Mouse (Mus musculus) hindbrain, postnatal 0 days (tissue): ENCODE measurements around the gene Lims1. TPM values are rescaled to one million over a fixed set of nuclear protein-coding genes. Genes with fewer than 3 reads are reported as not detected.

Source experiments
- ATAC-seq: fragments of 200-750 bp; cut with Nextera tagmentation; 2 replicates; pipeline ENCODE4 v1.8.0; 2017; ENCODE audit warnings: mild to moderate bottlenecking, moderate TSS enrichment, moderate library complexity
- DNase-seq: peaks from one replicate; pipeline ENCODE4 v3.0.0-alpha.2; 2015; ENCODE audit warnings: low spot score
- H3K27ac ChIP-seq: fragments of 300-500 bp; sonication (generic); 2 replicates; pipeline ENCODE4 v1.5.1; 2014; ENCODE audit warnings: mild to moderate bottlenecking
- H3K27me3 ChIP-seq: fragments of 300-500 bp; sonication (generic); 2 replicates; pipeline ENCODE4 v1.6.1; 2014; ENCODE audit warnings: low read length, mixed read lengths; ENCODE audit not compliant: insufficient read depth
- H3K36me3 ChIP-seq: fragments of 300-500 bp; sonication (generic); 2 replicates; pipeline ENCODE4 v1.6.1; 2014; ENCODE audit warnings: low read length, mixed read lengths; ENCODE audit not compliant: insufficient read depth
- H3K4me1 ChIP-seq: fragments of 300-500 bp; sonication (generic); 2 replicates; pipeline ENCODE4 v1.6.1; 2014; ENCODE audit warnings: antibody characterized with exemption, low read length, mixed read lengths; ENCODE audit not compliant: insufficient read depth
- H3K4me2 ChIP-seq: fragments of 300-500 bp; sonication (generic); 2 replicates; pipeline ENCODE4 v1.6.1; 2014; ENCODE audit warnings: low read depth, mild to moderate bottlenecking, low read length, moderate library complexity, mixed read lengths
- H3K4me3 ChIP-seq: fragments of 300-500 bp; sonication (generic); 2 replicates; pipeline ENCODE4 v1.5.1; 2014; ENCODE audit warnings: low read length
- H3K9ac ChIP-seq: fragments of 300-500 bp; sonication (generic); replicated peaks from 2 replicates; pipeline ENCODE4 v1.6.1; 2014; ENCODE audit warnings: mild to moderate bottlenecking, low read length, moderate library complexity, mixed read lengths
- H3K9me3 ChIP-seq: fragments of 300-500 bp; sonication (generic); 2 replicates; pipeline ENCODE4 v1.6.1; 2016; ENCODE audit warnings: low read length, mixed read lengths
- CTCF ChIP-seq: IDR thresholded peaks from 2 replicates; pipeline ENCODE4 v1.5.1; 2016; ENCODE audit warnings: antibody characterized with exemption, control low read depth, low read depth
- WGBS: fragments of 180-500 bp; shearing (Covaris S2); extraction: QIAGEN DNeasy Blood & Tissue Kit; methylation state at CpG from one replicate; pipeline ENCODE4 v1.1.7; 2014; 5-methylcytosine and 5-hydroxymethylcytosine counted together
- polyA plus RNA-seq: library from polyadenylated mRNA; unstranded; fragments of >200 nt; fragmentation: Nextera tagmentation; extraction: Ambion mirVana; gene quantifications from 2 replicates; pipeline ENCODE4 v1.2.1, GENCODE M21; 2015
- total RNA-seq: library from RNA; depleted of rRNA; stranded (reverse); fragments of >200 nt; gene quantifications from 2 replicates; pipeline ENCODE4 v1.2.3, GENCODE M21; 2014

Lims1 gene
- total and polyA plus RNA-seq, 2 experiments from 2014 or later = 38.5 to 55.7 TPM

GRCm38 (mm10) chr10:58359952-58360351 lies 36.7 kb downstream of the Lims1 start:
- no peak for ATAC-seq
- TF ChIP-seq CTCF = no peak

GRCm38 (mm10) chr10:58362745-58363144 lies 39.5 kb downstream of the Lims1 start:
- Histone ChIP-seq H3K4me3 (no peak overlapping the region), H3K4me2 (no peak overlapping the region), H3K36me3 (no peaks in the 10 kb centered on the region), H3K27me3 (no peaks in the 10 kb centered on the region), H3K9ac (no peak overlapping the region), H3K27ac (no peak overlapping the region), H3K4me1 (no peaks in the 10 kb centered on the region), H3K9me3 (no peaks in the 10 kb centered on the region)
- 50% methylated on average over 1 of the region's 1 CpGs for WGBS
- peak; percentile 61 for TF ChIP-seq CTCF
- ATAC-seq (peak; percentile 79), DNase-seq (peak; percentile 63)

More at GRCm38 (mm10) chr10:58359952-58360351, 36.7 kb downstream of the Lims1 start:
- H3K4me2 ChIP-seq = no peak overlapping the region
- no peaks in the 10 kb centered on the region for H3K27me3 ChIP-seq
- no peak overlapping the region for H3K9ac ChIP-seq
- H3K4me3 ChIP-seq = no peak overlapping the region
- no peaks in the 10 kb centered on the region for H3K4me1 ChIP-seq
- no peak for DNase-seq
- whole genome bisulfite sequencing = 89% methylated on average over 7 of the region's 7 CpGs
- H3K9me3 ChIP-seq = no peaks in the 10 kb centered on the region
- 0 out of 2 replicates have a peak, but pooled peaks cover 5% of the 10 kb centered on the region for H3K36me3 ChIP-seq
- H3K27ac ChIP-seq = no peak overlapping the region

GRCm38 (mm10) chr10:58364770-58365515 lies 41.7 kb downstream of the Lims1 start:
- DNase-seq = no peak
- no peak overlapping the region for H3K4me2 ChIP-seq
- WGBS = 78% methylated on average over 5 of the region's 5 CpGs

GRCm38 (mm10) chr10:58368791-58369706 lies 45.8 kb downstream of the Lims1 start:
- H3K27ac ChIP-seq = no peak overlapping the region
- no peak overlapping the region for H3K4me3 ChIP-seq
- H3K4me2 ChIP-seq = no peak overlapping the region
- DNase-seq (no peak), ATAC-seq (no peak)
- peaks cover 6% of the 10 kb centered on the region; the same call in 1 of the 2 replicates for H3K4me1 ChIP-seq
- no peaks in the 10 kb centered on the region for H3K36me3 ChIP-seq
- H3K9me3 ChIP-seq = no peaks in the 10 kb centered on the region
- no peak overlapping the region for H3K9ac ChIP-seq
- H3K27me3 ChIP-seq = no peaks in the 10 kb centered on the region
- no peak for TF ChIP-seq CTCF
- 80% methylated on average over 7 of the region's 7 CpGs for WGBS

More at GRCm38 (mm10) chr10:58364770-58365515, 41.7 kb downstream of the Lims1 start:
- no peak overlapping the region for H3K27ac ChIP-seq
- ATAC-seq = no peak
- H3K9ac ChIP-seq = no peak overlapping the region
- H3K36me3 ChIP-seq = no peaks in the 10 kb centered on the region
- no peaks in the 10 kb centered on the region for H3K27me3 ChIP-seq
- no peaks in the 10 kb centered on the region for H3K9me3 ChIP-seq
- TF ChIP-seq CTCF = no peak
- no peaks in the 10 kb centered on the region for H3K4me1 ChIP-seq
- H3K4me3 ChIP-seq = no peak overlapping the region

GRCm38 (mm10) chr10:58369707-58370093 lies 46.4 kb downstream of the Lims1 start:
- ATAC-seq (no peak), DNase-seq (no peak)
- Histone ChIP-seq H3K4me2 (no peak overlapping the region), H3K9me3 (no peaks in the 10 kb centered on the region), H3K36me3 (no peaks in the 10 kb centered on the region), H3K4me3 (no peak overlapping the region), H3K27me3 (no peaks in the 10 kb centered on the region), H3K9ac (no peak overlapping the region), H3K4me1 (peaks cover 6% of the 10 kb centered on the region; the same call in 1 of the 2 replicates), H3K27ac (no peak overlapping the region)
- TF ChIP-seq CTCF = no peak
- WGBS = 45% methylated on average over 3 of the region's 3 CpGs

GRCm38 (mm10) chr10:58370143-58370542 lies 46.9 kb downstream of the Lims1 start:
- Histone ChIP-seq H3K36me3 (no peaks in the 10 kb centered on the region), H3K27me3 (no peaks in the 10 kb centered on the region), H3K9ac (no peak overlapping the region), H3K4me3 (no peak overlapping the region), H3K9me3 (no peaks in the 10 kb centered on the region), H3K27ac (0 out of 2 replicates have a peak overlapping the region, but pooled peaks have one; percentile 22), H3K4me2 (no peak overlapping the region), H3K4me1 (peaks cover 6% of the 10 kb centered on the region; the same call in 1 of the 2 replicates)
- ATAC-seq = no peak
- no peak for DNase-seq
- no peak for TF ChIP-seq CTCF
